15 mouse cellular contexts compared by ENCODE assay signal in the genomic region with DNA sequence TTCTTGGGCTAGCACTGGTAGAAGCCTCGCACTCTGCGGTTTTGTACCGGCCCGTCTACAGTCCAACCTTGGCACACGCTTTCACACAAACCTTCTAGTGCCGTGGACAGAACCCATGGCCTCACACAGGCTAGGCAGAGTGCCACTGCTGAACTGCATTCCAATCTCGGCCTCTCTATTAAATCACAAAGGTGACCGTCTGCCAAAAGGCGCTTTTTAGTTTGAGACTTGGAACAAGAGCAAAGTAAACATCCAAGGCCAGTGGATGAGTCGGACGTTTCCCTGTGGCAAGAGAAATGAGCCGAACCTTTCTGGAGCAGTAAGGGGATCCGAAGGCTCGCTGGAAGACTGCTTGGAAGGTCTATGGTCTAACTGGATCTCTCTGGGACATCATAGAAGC. TPM values are rescaled to one million over a fixed set of nuclear protein-coding genes. Genes with fewer than 3 reads are reported as not detected.
DNase-seq lines count a peak whose midpoint lies in the region; ATAC-seq and TF ChIP-seq lines count a peak whose summit lies in the region.
"Had no signal": no experiment of that assay in that cellular context is flagged by ENCODE, and none has a peak within 500 bp of the region (broad histone marks: within the 10 kb centered on the region; RNA-seq: fewer than 3 reads in every experiment).

No protein-coding gene starts in this region.

- in situ Hi-C loops in Patski (cut with MboI; ENCODE audit: low pct_unique_long_range_greater_than_20kb), result loop anchor here (5.0 to 10.0 kb wide), 2 partner anchors 33 to 325 kb away; partner anchors contain the start of gene Dnah12

- no peaks in the 10 kb centered on the region for H3K9me3 ChIP-seq in forebrain, embryonic 12.5 days
- H3K9me3 ChIP-seq: limb, embryonic 15.5 days had no signal

- no peaks in the 10 kb centered on the region for H3K27me3 ChIP-seq in Patski
- H3K27me3 ChIP-seq in forebrain, embryonic 12.5 days, result no peaks in the 10 kb centered on the region
- H3K27me3 ChIP-seq: limb, embryonic 15.5 days had no signal

- DNase-seq in kidney, adult 18-20 months, result peak; percentile 34
- no peak for DNase-seq in kidney, postnatal 10 days
- DNase-seq in 3134 (ENCODE audit: extremely low read depth, insufficient read length, low spot score) (peak; percentile 63), Patski (ENCODE audit: low read depth, low spot score) (peak; percentile 57)
- DNase-seq in fat pad, adult 2 months (ENCODE audit: extremely low read depth, low read depth, low spot score), result peak; percentile 23
- no peak for DNase-seq in right cerebral cortex, postnatal 10 days (ENCODE audit: low spot score in 2 of 2)
- DNase-seq in testis, postnatal 14 days (ENCODE audit: low spot score), result no peak
- DNase-seq: cerebellum, adult 9-10 months; midbrain, embryonic 14.5 days; right cerebral cortex, postnatal 4 days; thymus, adult 2 months had no signal

- H3K27ac ChIP-seq in forebrain, embryonic 12.5 days, result no peak overlapping the region
- H3K27ac ChIP-seq: limb, embryonic 15.5 days had no signal

- CTCF ChIA-PET in Patski (lab: Charles Lee), result interaction anchor here (0.9 kb wide), 1 partner anchor 11 kb away, joined by 4 read pairs; no protein-coding TSS in a partner anchor

- no peaks in the 10 kb centered on the region for H3K36me3 ChIP-seq in forebrain, embryonic 12.5 days (replicated peaks)
- H3K36me3 ChIP-seq: limb, embryonic 15.5 days had no signal

- H3K4me2 ChIP-seq in forebrain, embryonic 12.5 days, result no peak overlapping the region
- H3K4me2 ChIP-seq: limb, embryonic 15.5 days had no signal

- H3K4me3 ChIP-seq in forebrain, embryonic 12.5 days (replicated peaks), result no peak overlapping the region
- H3K4me3 ChIP-seq: limb, embryonic 15.5 days had no signal

- 92% methylated on average over 14 of the region's 14 CpGs for WGBS in forebrain, embryonic 12.5 days

- H3K9ac ChIP-seq in forebrain, embryonic 12.5 days, result no peak overlapping the region
- H3K9ac ChIP-seq: limb, embryonic 15.5 days had no signal

- peak; percentile 87 for ATAC-seq in Patski
- ATAC-seq in forebrain, embryonic 12.5 days (ENCODE audit: low FRiP score), result no peak
- ATAC-seq: forebrain, embryonic 16.5 days; inflammation-experienced regulatory T-cells, adult 6 months had no signal

- POLR2A ChIA-PET in Patski (lab: Charles Lee), result no interaction called here

- no peak for TF ChIP-seq CTCF in Patski (IDR thresholded peaks at IDR 0.05)

- no peaks in the 10 kb centered on the region for H3K4me1 ChIP-seq in forebrain, embryonic 12.5 days
- H3K4me1 ChIP-seq: limb, embryonic 15.5 days had no signal

RNA-seq across cellular contexts. Expression of gene Il17rd, which starts 18.9 kb away (rescaled TPM):
- polyA plus RNA-seq in Patski (2021), result 6.8 TPM
- polyA plus RNA-seq in forebrain, embryonic 12.5 days (2016; fragmentation: Nextera tagmentation; extraction: Ambion mirVana), result 5.1 and 5.4 TPM in 2 replicates

RNA-seq across cellular contexts. Expression of gene Hesx1, which starts 25.6 kb away (rescaled TPM):
- polyA plus RNA-seq in Patski (2021), result not detected
- not detected in 2 replicates for polyA plus RNA-seq in forebrain, embryonic 12.5 days (2016; fragmentation: Nextera tagmentation; extraction: Ambion mirVana)
- polyA plus RNA-seq: forebrain, embryonic 16.5 days; limb, embryonic 15.5 days; midbrain, embryonic 14.5 days; thymus, adult 2 months had no signal

RNA-seq across cellular contexts. Expression of gene Appl1, which starts 48.8 kb away (rescaled TPM):
- polyA plus RNA-seq in Patski (2021), result 18.3 TPM
- polyA plus RNA-seq in forebrain, embryonic 12.5 days (2016; fragmentation: Nextera tagmentation; extraction: Ambion mirVana), result 52.0 and 54.2 TPM in 2 replicates

Comparison
In these comparisons a context has a peak if more than half of its experiments do, and no peak if none do; other contexts are left out.
1. DNase-seq: peak in kidney, adult 18-20 months (single experiment), 3134 (single experiment), Patski (single experiment) and fat pad, adult 2 months (single experiment); none in kidney, postnatal 10 days (single experiment), right cerebral cortex, postnatal 10 days (0 of 2) and testis, postnatal 14 days (single experiment).